Mouse (Mus musculus) olfactory bulb, adult 2 months (tissue): ENCODE data around the gene Atf2. TPM values are rescaled to one million over a fixed set of nuclear protein-coding genes. Genes with fewer than 3 reads are reported as not detected.

Experiments used
- H3K27ac ChIP-seq: fragments of 200-500 bp; 2 replicates; pipeline ENCODE4 v1.5.1; 2012; ENCODE audit warnings: low read depth, low read length; ENCODE audit not compliant: insufficient read depth
- H3K4me1 ChIP-seq: fragments of 200-500 bp; 2 replicates; pipeline ENCODE4 v1.6.1; 2012; ENCODE audit warnings: low read length; ENCODE audit not compliant: control insufficient read depth, insufficient read depth
- H3K4me3 ChIP-seq: fragments of 200-500 bp; 2 replicates; pipeline ENCODE4 v1.5.1; 2012; ENCODE audit warnings: mild to moderate bottlenecking, low read depth, low read length, moderate library complexity; ENCODE audit not compliant: insufficient read depth
- CTCF ChIP-seq: fragments of 200-500 bp; IDR thresholded peaks from 2 replicates; pipeline ENCODE4 v1.5.1; 2012; ENCODE audit warnings: low read depth, mild to moderate bottlenecking, low read length, moderate library complexity; ENCODE audit not compliant: insufficient read depth
- POLR2A ChIP-seq: fragments of 200-500 bp; IDR thresholded peaks from 2 replicates; pipeline ENCODE4 v1.6.1; 2012; ENCODE audit warnings: mild to moderate bottlenecking, low read depth, low read length, moderate library complexity; ENCODE audit not compliant: insufficient read depth
- WGBS: fragments of 180-500 bp; shearing (Covaris S2); methylation state at CpG from one replicate; pipeline ENCODE4 v1.1.7; 2018; 5-methylcytosine and 5-hydroxymethylcytosine counted together
- polyA plus RNA-seq: library from polyadenylated mRNA; stranded (reverse); fragments of >200 nt; gene quantifications from 2 replicates; pipeline ENCODE4 v1.2.4, GENCODE M21; 2012; ENCODE audit warnings: low replicate concordance; ENCODE audit not compliant: missing spikeins, insufficient read depth, insufficient read length

Gene Atf2
- polyA plus RNA-seq, result 176 and 185 TPM in 2 replicates

- peak within 1 kb of the TSS; percentile 97 for H3K4me3 ChIP-seq
Observed at GRCm38 (mm10) chr2:73892464-73893296, at the start of gene Atf2. TSS of gene Atf2 (minus strand) at chr2:73892639.

DNA sequence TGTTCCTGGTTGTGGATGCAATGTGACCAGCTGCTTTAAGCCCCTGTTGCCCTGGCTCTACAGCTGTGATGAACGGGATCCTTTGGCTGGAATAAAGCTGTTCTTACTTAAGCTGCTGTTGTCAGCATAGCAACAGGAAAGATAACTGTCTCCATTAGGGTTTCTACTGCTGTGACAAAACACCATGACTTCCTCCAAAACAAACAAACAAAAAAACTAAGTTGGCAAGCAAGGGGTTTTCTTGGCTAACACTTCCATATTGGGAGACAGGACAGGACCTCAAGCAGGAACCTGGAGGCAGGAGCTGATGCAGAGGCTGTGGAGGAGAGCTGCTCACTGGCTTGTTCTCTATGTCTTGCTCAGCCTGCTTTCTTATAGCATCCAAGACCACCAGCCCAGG lies 48.8 kb upstream of the Atf2 start:
- no peak for TF ChIP-seq POLR2A
- no peak for TF ChIP-seq CTCF
- Histone ChIP-seq H3K4me1 (no peaks in the 10 kb centered on the region), H3K27ac (no peak overlapping the region), H3K4me3 (no peak overlapping the region)
- 44% methylated on average over 1 of the region's 1 CpGs for WGBS

More at GRCm38 (mm10) chr2:73892464-73893296, at the start of gene Atf2:
- TF ChIP-seq CTCF (no peak), POLR2A (peak; percentile 52)
- H3K27ac ChIP-seq, result peak within 1 kb of the TSS; percentile 96
- no peaks in the 10 kb centered on the region; the same call in 1 of the 2 replicates for H3K4me1 ChIP-seq
- WGBS, result under 1% methylated on average over 62 of the region's 63 CpGs

- no peak overlapping the region for H3K4me3 ChIP-seq
- WGBS, result 80% methylated on average over 7 of the region's 7 CpGs
- H3K27ac ChIP-seq, result no peak overlapping the region
- TF ChIP-seq CTCF (no peak), POLR2A (no peak)
- H3K4me1 ChIP-seq, result no peaks in the 10 kb centered on the region
Observed at GRCm38 (mm10) chr2:73940471-73940870, 48.0 kb upstream of the Atf2 start.

DNA sequence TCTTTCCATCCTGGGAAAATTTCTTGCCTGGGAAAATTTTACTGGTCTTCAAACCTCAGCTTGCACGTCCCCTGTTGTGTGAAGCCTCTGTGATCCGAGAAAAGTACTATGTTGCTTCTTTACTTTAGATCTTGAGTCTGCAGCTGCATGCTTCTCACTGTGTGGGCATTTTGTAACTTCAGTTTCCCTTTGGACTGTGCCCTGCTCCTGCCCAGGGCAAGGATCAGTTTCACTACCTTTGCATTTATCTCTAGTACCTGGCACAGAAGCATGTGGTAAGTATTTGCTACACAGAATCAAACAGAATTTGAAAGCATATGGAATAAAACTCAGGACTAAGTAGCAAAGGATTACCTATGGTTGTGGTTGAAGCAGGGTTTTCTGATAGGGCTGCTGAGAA lies 46.5 kb upstream of the Atf2 start:
- TF ChIP-seq CTCF (no peak), POLR2A (no peak)
- Histone ChIP-seq H3K4me3 (no peak overlapping the region), H3K4me1 (no peaks in the 10 kb centered on the region), H3K27ac (no peak overlapping the region)
- 85% methylated on average over 2 of the region's 2 CpGs for WGBS

- no peak overlapping the region for H3K4me3 ChIP-seq
- H3K4me1 ChIP-seq, result no peaks in the 10 kb centered on the region
- 54% methylated on average over 8 of the region's 8 CpGs for WGBS
- no peak overlapping the region for H3K27ac ChIP-seq
- TF ChIP-seq POLR2A (no peak), CTCF (no peak)
Observed at GRCm38 (mm10) chr2:73932676-73933313, 40.4 kb upstream of the Atf2 start.

DNA sequence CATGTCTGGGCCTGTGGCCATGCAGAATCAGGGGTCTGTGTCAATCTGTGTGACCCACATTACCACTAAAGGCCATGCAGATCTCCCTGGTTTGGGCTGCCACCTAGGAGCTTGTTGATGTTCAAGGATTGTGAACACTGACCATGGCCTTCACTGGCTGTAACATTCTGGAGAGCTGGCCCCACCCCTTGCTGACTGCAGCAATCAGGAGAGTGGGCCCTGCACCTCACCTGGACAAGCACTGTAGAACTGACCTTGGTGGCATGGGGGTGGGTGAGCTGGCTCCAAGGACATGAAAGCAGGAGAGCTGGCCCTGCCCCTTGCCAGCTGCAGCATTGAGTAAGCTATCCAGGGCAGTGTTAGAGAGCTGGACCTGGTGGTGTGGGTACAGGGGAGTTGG lies 35.3 kb upstream of the Atf2 start:
- no peak overlapping the region for H3K4me3 ChIP-seq
- no peak overlapping the region for H3K27ac ChIP-seq
- H3K4me1 ChIP-seq, result no peaks in the 10 kb centered on the region
- TF ChIP-seq CTCF (no peak), POLR2A (no peak)

DNA sequence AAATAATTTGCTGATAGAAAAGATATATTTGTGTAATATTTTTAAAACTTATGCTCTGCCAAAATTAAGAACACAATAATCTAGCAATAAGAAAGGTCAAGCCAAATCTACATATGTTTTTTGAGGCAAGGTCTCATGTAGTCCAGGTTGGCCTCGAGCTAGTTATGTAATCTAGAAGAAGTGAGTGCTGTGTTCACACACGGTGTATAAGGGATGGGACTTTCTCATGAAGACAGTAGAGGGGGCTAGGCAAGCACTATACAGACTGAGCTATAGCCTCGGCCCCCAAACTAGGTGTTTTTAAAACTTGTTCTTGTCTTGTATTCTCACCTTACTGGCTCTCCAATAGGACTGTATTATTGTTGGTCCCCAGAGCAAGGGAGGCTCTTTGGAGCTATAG lies 33.1 kb upstream of the Atf2 start:
- no peaks in the 10 kb centered on the region for H3K4me1 ChIP-seq

GRCm38 (mm10) chr2:73925089-73925488 lies 32.6 kb upstream of the Atf2 start:
- Histone ChIP-seq H3K4me1 (0 out of 2 replicates have a peak, but pooled peaks cover 2% of the 10 kb centered on the region), H3K4me3 (no peak overlapping the region), H3K27ac (no peak overlapping the region)
- TF ChIP-seq POLR2A, result no peak
- TF ChIP-seq CTCF, result 0 out of 2 replicates have a peak, but pooled peaks have one; percentile 15
- WGBS, result 8% methylated on average over 5 of the region's 5 CpGs

More for the DNA sequence above, 33.1 kb upstream of the Atf2 start:
- WGBS, result 59% methylated on average over 3 of the region's 3 CpGs
- H3K27ac ChIP-seq, result no peak overlapping the region
- TF ChIP-seq POLR2A (no peak), CTCF (no peak)
- H3K4me3 ChIP-seq, result no peak overlapping the region

DNA sequence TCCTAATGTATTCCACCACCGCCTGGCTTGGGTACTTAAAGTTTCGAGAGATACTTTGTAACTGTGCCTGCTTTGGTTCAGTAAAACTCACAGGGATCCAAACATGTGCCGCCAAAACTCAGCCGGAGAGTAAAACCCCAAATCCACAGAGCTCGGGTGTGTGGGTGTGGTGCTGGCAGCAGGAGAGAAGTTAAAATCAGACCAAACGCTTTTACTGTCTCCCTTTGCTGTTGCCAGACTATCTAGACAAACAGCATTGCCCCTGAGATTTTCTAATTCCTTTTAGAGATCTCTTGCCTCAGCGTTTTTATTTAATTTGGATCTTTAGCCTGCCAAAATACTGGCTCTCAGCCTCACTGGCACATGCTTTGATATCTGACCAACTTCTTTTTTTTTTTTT lies 27.2 kb upstream of the Atf2 start:
- WGBS, result 20% methylated on average over 7 of the region's 7 CpGs

More for the DNA sequence above, 27.2 kb upstream of the Atf2 start:
- Histone ChIP-seq H3K4me3 (no peak overlapping the region), H3K4me1 (0 out of 2 replicates have a peak, but pooled peaks cover 2% of the 10 kb centered on the region), H3K27ac (no peak overlapping the region)
- TF ChIP-seq POLR2A (no peak), CTCF (no peak)
